Mouse (Mus musculus) cerebellum, adult 11 months (tissue): ENCODE data around the gene Nars2.
A peak's percentile ranks its signal among the peaks of the same experiment; 100 is the strongest.

Source experiments
- DNase-seq: peaks from one replicate; pipeline ENCODE4 v3.0.0; 2022

Gene Nars2

DNA sequence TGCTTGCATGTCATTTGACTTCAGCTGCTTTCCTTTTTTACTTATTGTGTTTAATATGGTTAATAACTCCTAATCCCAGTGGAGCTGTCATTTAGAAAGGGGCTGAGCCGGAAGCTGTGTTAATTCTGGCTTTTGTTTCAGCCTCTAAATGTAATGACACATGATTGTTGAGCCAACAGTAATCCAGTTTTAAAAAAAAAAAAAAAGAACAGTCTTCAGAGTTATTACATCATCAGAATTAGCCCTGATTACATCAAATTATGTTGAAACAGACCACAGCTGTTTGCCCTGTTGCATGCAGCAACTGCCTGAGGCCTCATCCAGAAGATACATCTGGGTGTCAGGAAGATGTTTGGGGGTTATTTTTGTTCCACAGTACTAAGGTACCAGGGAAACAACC is 123.7 kb downstream of the Nars2 start:
- DNase-seq: no peak

DNA sequence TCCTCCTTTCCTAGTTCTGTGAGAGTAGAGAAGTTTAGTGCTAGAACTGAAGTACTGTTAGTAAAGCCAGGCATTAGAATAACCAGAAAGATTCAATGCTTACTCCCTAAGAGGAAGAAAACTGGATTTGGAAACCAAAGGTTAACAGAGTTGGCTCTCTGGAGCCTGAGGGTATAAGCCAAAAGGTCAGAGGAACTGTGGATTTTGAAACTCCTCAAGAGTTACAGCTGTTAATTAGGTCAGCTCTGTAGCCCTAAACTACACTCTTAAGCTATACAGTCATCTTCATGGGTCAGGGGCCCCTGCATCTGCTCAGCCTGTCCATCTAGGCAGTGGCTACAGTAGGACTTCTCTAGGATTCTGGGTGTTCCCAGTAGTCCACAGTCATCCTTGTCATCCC is 125.7 kb downstream of the Nars2 start:
- DNase-seq: no peak

DNA sequence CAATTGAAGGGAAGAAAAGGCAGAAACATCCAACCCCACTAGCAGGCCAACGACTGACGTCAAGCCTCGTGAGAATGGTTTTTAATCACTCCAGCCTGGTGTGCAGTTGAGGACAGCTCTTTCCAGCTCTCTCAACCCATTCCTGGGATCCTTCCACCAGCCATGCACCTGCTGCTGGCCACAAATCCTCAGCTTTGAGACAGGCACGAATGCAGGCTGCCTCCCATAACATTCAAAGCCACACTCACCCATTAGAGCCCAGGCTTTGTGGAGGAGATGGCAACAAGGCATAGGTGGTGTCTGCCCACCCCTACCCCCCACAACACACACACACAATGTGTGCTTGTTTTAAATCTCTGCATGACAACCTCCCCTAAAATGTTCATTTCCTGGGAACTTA is 127.4 kb downstream of the Nars2 start:
- no peak for DNase-seq

GRCm38 (mm10) chr7:97079145-97079544 is 127.8 kb downstream of the Nars2 start:
- DNase-seq: no peak

DNA sequence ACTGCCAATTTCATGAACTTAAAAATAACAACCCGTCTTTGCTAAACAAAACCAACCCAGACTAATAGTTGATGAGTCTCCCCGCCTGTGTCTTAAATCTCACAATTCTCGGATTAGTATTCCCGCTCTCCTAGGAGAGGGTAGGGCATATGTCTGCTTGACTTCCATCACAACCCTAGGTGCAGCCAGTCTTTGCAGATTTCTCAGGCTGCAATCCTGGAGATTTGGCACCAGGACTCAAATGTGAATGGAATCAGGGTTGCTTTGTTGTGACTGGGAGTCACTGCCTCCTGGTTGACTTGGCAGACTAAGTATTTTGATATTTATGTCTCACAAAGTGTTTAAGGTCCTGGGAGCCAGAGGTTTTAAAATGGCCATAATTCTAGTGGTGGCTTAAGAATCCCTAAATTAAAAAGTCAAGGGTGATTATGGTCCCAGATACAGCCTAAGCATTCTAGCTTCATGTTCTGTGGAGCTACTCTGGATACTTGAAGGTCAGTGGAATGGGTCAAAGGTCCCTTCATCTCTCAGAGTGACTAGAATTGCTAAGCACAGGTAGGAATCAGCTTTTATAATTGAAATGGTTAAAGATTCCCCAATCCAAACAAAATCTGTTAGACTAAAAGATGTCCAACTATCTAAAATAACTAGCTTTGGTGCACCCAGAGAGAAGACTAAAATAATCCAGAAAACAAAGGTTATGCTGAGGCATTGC is 128.5 kb downstream of the Nars2 start:
- DNase-seq: no peak

DNA sequence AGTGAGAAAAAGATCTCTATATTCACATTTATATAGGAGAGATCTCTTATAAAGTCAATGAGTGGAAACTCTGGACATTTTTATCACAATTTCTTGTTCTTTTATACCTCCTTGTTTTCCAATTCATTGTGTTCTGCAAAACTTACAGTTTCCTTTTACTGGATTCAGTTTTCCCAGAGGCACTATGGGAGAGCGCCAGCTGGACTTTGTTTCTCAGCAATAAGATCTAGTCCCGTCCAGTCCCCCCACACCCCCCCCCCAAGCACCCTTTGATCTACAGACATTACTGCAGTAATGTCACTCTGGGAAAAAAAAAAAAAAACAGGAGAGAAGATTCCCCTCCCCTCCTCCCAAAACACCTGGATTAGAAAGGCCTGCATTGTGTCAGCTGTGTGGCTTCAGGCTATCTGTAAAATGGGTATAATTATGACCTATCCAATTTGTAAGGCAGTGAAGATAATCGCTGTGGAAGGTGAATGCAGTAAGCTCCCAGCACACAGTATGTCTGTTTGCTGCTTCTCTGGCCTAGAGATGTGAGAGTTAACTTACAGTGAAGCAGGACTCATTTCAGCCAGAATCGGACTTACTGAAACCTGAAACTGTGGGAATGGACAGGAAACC is 129.4 kb downstream of the Nars2 start:
- DNase-seq: no peak

DNA sequence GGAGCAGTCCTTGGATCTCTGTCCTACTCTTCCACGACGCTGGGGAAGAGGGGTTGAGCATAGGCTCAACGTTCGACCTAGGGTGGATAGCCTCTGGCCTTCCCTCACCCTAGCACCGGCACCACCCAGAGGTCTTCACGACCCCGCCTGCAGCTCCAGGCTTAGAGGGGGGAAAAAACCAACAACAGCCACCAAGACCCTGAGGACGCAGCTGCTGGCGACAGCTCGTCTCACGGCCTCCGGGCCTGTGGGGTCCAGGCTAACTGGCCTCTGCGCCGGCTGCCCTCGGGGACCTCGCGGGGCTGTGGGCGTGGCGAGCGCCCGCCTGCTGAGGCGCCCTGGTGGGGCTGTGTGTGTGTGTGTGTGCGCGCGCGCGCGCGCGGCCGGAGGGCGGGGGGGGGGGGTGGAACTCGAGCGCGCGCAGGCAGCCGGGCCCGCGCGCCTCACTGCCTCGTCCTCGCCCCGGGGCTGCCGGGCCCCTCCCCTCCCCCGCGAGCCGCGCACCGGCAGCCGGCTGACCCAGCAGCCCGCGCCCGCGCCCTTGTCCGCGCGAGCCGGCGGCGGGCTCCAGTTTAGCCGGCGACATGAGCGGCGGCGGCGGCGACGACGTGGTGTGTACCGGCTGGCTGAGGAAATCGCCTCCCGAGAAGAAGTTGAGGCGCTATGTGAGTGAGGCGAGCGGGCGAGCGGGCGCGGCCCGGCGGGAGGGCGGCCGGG is 130.1 kb downstream of the Nars2 start, which contains the start of gene Gab2:
Gene Gab2, plus strand, starts transcription at position 345 of the 717 bp plus-strand sequence.
- peak; percentile 31 for DNase-seq

GRCm38 (mm10) chr7:97081959-97082218 is 130.6 kb downstream of the Nars2 start:
- DNase-seq: no peak

DNA sequence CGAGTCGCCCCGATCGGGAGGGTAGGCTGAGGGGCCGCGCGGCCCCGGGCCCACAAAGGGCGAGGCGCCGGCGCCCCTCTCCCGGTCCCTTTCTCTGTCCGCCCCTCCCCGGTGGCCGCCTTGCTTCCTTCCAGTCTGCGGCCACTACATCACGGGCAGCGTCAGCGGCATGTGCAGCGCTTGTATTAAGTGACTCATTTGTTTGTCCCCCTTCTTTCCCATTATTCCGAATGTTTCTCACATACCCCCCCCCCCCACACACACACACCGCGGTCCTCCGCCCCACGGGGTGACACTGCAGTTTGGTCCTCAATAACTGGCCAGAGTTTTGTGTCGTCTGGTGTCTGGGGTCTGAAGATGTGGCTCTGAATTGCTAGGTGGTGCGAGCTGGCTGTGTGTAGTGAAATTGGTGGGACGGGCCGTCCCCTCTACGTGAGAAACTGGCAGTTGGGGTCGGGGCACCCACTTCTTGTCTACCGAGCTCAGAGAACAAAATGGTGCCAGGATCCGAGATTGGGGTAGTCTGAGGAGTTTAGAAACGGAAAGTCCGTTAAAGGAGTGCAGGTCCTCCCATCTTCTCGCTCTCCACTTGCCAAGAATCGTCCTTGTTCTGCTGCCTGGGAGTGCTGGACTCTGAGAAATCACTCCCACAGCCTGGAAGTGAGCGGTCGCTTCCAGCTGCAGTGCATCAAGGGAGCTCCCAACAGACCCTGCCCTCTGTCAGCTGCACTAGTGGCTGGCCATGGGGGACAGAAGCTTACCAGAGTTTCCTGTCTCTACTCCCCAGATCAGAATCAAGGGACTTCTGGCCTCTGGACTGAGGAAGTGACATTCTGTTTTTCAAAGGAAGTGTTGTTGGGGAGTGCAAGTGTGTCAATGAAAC is 131.2 kb downstream of the Nars2 start:
- DNase-seq: no peak

DNA sequence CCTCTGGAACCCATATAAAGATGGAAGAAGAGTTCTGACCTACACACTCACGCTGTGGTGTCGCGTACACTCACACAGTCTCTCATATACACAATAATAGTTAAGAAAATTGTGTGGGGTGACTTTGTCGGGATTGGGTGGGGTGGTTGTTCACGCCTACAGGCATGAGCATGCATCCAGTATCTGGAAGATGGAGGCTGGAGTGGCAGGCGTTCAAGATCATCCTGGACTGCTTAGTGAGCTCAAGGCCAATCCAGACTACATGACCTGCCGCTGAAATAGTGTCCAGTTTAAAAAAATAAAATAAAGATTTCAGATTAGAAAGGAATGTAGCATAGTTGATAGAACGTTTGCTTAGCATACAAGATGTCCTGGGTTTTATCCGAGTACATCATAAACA is 132.3 kb downstream of the Nars2 start:
- no peak for DNase-seq

- no peak for DNase-seq
These were observed 132.9 kb downstream of the Nars2 start for GRCm38 (mm10) chr7:97084181-97084580.

- DNase-seq: no peak
These were observed 134.0 kb downstream of the Nars2 start for GRCm38 (mm10) chr7:97085291-97085690.

GRCm38 (mm10) chr7:97094241-97094640 is 142.9 kb downstream of the Nars2 start:
- no peak for DNase-seq

- DNase-seq: no peak
These were observed 156.8 kb downstream of the Nars2 start for GRCm38 (mm10) chr7:97108119-97108518.
